Mouse (Mus musculus): ENCODE measurements around the gene Creg1.
"Not testable (repeated sequence)": the region's sequence is repeated elsewhere in the genome, so short reads cannot be mapped to it uniquely, and the experiment has no call there.

The Creg1 gene

GRCm38 (mm10) chr1:165754205-165754604, 9.3 kb upstream of the Creg1 start:
- no peak for DNase-seq

- no peak for DNase-seq
Measured at GRCm38 (mm10) chr1:165755194-165755593, 8.4 kb upstream of the Creg1 start.

- no peak for DNase-seq
Measured at GRCm38 (mm10) chr1:165761522-165762305, 1.8 kb upstream of the Creg1 start.

GRCm38 (mm10) chr1:165762498-165762897, 1.0 kb upstream of the Creg1 start:
- DNase-seq: not testable (repeated sequence)

- no peak for DNase-seq
Measured at GRCm38 (mm10) chr1:165762914-165763634, 472 bp upstream of the Creg1 start.

- DNase-seq: no peak
Measured at GRCm38 (mm10) chr1:165764571-165764970, 1.0 kb downstream of the Creg1 start.

- no peak for DNase-seq
Measured at GRCm38 (mm10) chr1:165765041-165765440, 1.5 kb downstream of the Creg1 start.

GRCm38 (mm10) chr1:165765651-165766294, 2.2 kb downstream of the Creg1 start:
- DNase-seq: no peak

- DNase-seq: no peak
Measured at GRCm38 (mm10) chr1:165766295-165766890, 2.8 kb downstream of the Creg1 start.

GRCm38 (mm10) chr1:165768894-165769512, 5.5 kb downstream of the Creg1 start:
- DNase-seq: no peak

- DNase-seq: no peak
Measured at GRCm38 (mm10) chr1:165770181-165770759, 6.7 kb downstream of the Creg1 start.

- DNase-seq: peak; percentile 55 to 76
Measured at GRCm38 (mm10) chr1:165771491-165771897, 7.9 kb downstream of the Creg1 start.

GRCm38 (mm10) chr1:165771998-165772397, 8.5 kb downstream of the Creg1 start:
- no peak for DNase-seq

GRCm38 (mm10) chr1:165775518-165776294, 12.2 kb downstream of the Creg1 start:
- DNase-seq: peak in 1 of 2 experiments; percentile 43

GRCm38 (mm10) chr1:165779954-165780585, 16.5 kb downstream of the Creg1 start:
- no peak for DNase-seq

GRCm38 (mm10) chr1:165780586-165781111, 17.1 kb downstream of the Creg1 start:
- DNase-seq: peak in 1 of 2 experiments; percentile 46

GRCm38 (mm10) chr1:165781426-165781825, 17.9 kb downstream of the Creg1 start:
- DNase-seq: no peak

GRCm38 (mm10) chr1:165781911-165782310, 18.4 kb downstream of the Creg1 start:
- no peak for DNase-seq

GRCm38 (mm10) chr1:165786296-165786695, 22.8 kb downstream of the Creg1 start:
- no peak for DNase-seq

- DNase-seq: no peak
Measured at GRCm38 (mm10) chr1:165788511-165788910, 25.0 kb downstream of the Creg1 start, which contains the start of gene Cd247. TSS of gene Cd247 (plus strand) at chr1:165788681.

Measured in spleen, adult 18-20 months (tissue).